Mouse (Mus musculus): ENCODE results near the gene Gm7029. TPM values are rescaled to one million over a fixed set of nuclear protein-coding genes. Genes with fewer than 3 reads are reported as not detected.
A peak's percentile ranks its signal among the peaks of the same experiment; 100 is the strongest.
"Not testable (repeated sequence)": the region's sequence is repeated elsewhere in the genome, so short reads cannot be mapped to it uniquely, and the experiment has no call there.

Gm7029 gene
- polyA plus RNA-seq (2016; fragmentation: Nextera tagmentation; extraction: Ambion mirVana), result not detected in 2 replicates

DNA sequence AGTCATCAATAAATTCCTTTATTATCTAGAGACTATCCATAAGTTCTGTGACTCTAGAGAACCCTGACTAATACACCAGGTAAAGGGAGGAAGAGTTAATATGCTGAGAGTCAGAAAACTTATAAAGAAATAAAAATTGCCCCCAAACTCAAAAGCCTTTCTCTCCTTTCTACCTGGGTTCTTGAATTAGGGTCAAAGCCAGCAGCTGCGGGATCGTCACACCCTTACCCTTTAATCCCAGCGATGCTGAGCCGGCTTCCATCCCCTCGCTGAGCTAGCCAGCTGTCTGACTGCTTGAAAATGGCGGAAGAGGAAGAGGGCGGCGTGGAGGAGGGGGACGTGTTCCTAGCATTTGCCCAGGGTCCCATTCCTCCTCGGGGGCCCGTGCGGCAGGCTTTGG, at the start of gene Gm7029:
Gm7029 (plus strand) TSS at position 301 of the 400 bp plus-strand sequence.
- not testable (repeated sequence) for ATAC-seq (ENCODE audit: insufficient number of reproducible peaks, low FRiP score)
- 73% methylated on average over 5 of the region's 12 CpGs for WGBS

DNA sequence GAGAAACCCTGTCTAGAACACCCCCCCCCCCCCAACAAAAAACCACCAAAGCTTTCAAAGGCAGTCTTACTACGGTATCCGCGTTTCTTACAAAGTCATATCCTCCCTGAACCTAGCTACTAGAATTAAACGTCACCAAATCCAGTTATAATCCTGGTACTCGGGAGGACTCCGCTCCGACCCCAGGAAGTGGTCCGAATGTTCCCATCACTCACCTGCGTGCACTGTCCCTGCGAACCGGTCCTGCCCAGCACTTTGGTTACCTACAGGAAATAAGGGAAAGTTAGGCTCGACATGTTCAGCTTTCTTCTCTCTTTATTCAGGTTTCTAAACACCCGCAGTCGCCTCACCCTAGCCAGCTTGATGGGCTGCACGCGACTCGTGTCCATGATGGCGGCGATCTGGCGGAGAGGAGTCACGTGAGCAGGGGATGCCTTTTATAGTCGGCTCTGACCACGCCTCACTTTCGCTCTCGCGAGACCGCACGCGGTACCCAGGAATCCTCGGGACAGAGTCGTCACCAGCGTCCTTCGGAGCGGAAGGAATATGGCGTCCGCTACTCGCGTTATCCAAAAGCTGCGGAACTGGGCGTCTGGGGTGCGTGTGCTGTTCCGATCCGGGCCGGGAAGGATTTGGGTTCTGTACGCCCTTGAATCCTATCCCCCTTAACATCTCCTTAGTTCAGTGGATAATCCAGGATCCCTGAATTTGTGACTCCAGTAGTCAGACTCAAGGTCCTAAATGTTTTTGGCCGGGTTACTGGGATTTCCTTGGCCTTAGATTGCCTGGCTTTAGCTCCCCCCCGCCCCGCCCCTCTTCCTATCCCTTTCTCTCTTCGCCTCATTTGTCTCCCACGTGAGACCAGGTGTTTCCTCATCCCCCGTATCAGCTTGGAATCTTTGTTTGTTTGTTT, 49.3 kb upstream of the Gm7029 start, which contains the start of the genes Rps28 and Ndufa7:
Rps28 (minus strand) TSS at position 479 of the 913 bp plus-strand sequence.
Ndufa7 (plus strand) TSS at position 489 of the 913 bp plus-strand sequence.
- Histone ChIP-seq H3K27me3 (replicated peaks) (no peaks in the 10 kb centered on the region), H3K4me3 (peak within 1 kb of the TSS; percentile 79), H3K27ac (ENCODE audit: poor library complexity, severe bottlenecking) (peak within 1 kb of the TSS; percentile 61), H3K4me1 (replicated peaks) (peaks cover 47% of the 10 kb centered on the region), H3K9me3 (replicated peaks) (no peaks in the 10 kb centered on the region), H3K9ac (peak within 1 kb of the TSS; percentile 87), H3K36me3 (peaks cover 44% of the 10 kb centered on the region), H3K4me2 (peak within 1 kb of the TSS; percentile 89)
- ATAC-seq (ENCODE audit: insufficient number of reproducible peaks, low FRiP score), result peak; percentile 93
- WGBS, result under 1% methylated on average over 51 of the region's 51 CpGs

More for the DNA sequence above, at the start of gene Gm7029:
- H3K27me3 ChIP-seq (replicated peaks); H3K4me3 ChIP-seq; H3K9ac ChIP-seq; H3K27ac ChIP-seq (ENCODE audit: poor library complexity, severe bottlenecking); H3K9me3 ChIP-seq (replicated peaks); H3K4me1 ChIP-seq (replicated peaks); H3K4me2 ChIP-seq: not testable (repeated sequence)
- peaks cover 31% of the 10 kb centered on the region for H3K36me3 ChIP-seq

DNA sequence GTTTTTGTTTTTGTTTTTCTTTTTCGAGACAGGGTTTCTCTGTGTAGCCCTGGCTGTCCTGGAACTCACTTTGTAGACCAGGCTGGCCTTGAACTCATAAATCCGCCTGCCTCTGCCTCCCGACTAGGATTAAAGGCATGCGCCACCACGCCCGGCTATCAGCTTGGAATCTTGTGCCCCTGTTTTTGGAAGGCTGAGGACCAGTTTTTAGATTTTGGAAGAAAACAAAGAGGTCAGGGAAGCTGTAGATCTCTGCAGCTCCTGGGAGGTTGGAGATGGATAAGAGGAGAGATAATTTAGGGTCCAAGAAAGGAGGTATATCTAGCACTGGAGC, 48.7 kb upstream of the Gm7029 start:
- not testable (repeated sequence) for ATAC-seq (ENCODE audit: insufficient number of reproducible peaks, low FRiP score); H3K27me3 ChIP-seq (replicated peaks); H3K9me3 ChIP-seq (replicated peaks)
- H3K4me2 ChIP-seq, result peak overlapping the region; percentile 84
- H3K27ac ChIP-seq (ENCODE audit: poor library complexity, severe bottlenecking), result peak overlapping the region; percentile 61
- peaks cover 48% of the 10 kb centered on the region for H3K4me1 ChIP-seq (replicated peaks)
- H3K9ac ChIP-seq, result peak overlapping the region; percentile 87
- H3K4me3 ChIP-seq, result peak overlapping the region; percentile 79
- 6% methylated on average over 6 of the region's 6 CpGs for WGBS
- peaks cover 44% of the 10 kb centered on the region for H3K36me3 ChIP-seq

DNA sequence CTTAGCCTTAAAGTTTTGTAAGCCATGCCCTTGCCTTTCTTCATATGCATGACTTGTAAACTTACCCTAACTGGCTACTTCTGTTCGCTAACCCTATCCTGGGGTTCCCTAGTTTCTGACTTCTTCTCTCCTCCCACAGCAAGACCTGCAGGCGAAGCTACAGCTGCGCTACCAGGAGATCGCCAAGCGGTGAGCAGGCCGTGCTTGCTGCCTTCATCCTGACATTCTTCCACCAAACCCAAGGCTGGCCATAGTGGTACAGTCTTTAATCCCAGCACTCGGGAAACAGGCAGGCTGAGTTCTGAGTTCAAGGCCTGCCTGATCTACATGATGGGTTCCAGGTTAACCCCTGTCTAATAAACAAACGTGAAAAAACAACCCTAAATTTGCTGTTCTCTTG, 48.2 kb upstream of the Gm7029 start:
- Histone ChIP-seq H3K9ac (peak overlapping the region; percentile 87; the same call in 1 of the 2 replicates), H3K4me2 (peak overlapping the region; percentile 84), H3K27me3 (replicated peaks) (no peaks in the 10 kb centered on the region), H3K4me3 (peak overlapping the region; percentile 79), H3K27ac (ENCODE audit: poor library complexity, severe bottlenecking) (no peak overlapping the region), H3K9me3 (replicated peaks) (no peaks in the 10 kb centered on the region), H3K4me1 (replicated peaks) (peaks cover 48% of the 10 kb centered on the region), H3K36me3 (peaks cover 44% of the 10 kb centered on the region)
- no peak for ATAC-seq (ENCODE audit: insufficient number of reproducible peaks, low FRiP score)
- WGBS, result 83% methylated on average over 8 of the region's 8 CpGs

DNA sequence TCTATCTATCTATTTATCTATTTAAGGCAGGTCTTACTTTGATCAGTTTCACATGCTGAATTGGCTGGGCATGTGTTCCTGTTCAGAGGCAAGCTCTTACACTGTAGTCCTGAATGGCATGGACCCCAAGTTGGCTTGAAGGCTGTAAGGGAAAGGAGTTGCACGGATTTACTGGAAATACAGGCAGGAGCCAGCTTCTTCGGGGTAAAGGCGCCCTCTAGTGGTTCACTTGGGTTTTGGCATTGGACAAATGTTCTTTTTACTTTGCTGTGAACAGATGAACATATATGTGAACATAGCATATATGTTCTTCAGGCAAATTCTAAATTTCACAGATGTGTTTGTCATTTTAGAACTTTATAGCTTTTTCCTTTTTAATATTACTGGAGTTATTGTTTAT, 46.8 kb upstream of the Gm7029 start:
- H3K4me3 ChIP-seq, result no peak overlapping the region
- ATAC-seq (ENCODE audit: insufficient number of reproducible peaks, low FRiP score), result no peak
- 0% methylated on average over 3 of the region's 3 CpGs for WGBS
- no peak overlapping the region for H3K9ac ChIP-seq
- peaks cover 46% of the 10 kb centered on the region for H3K36me3 ChIP-seq
- H3K27ac ChIP-seq (ENCODE audit: poor library complexity, severe bottlenecking), result no peak overlapping the region
- H3K4me2 ChIP-seq, result no peak overlapping the region
- H3K4me1 ChIP-seq (replicated peaks), result peaks cover 42% of the 10 kb centered on the region
- no peaks in the 10 kb centered on the region for H3K27me3 ChIP-seq (replicated peaks)
- H3K9me3 ChIP-seq (replicated peaks), result no peaks in the 10 kb centered on the region

DNA sequence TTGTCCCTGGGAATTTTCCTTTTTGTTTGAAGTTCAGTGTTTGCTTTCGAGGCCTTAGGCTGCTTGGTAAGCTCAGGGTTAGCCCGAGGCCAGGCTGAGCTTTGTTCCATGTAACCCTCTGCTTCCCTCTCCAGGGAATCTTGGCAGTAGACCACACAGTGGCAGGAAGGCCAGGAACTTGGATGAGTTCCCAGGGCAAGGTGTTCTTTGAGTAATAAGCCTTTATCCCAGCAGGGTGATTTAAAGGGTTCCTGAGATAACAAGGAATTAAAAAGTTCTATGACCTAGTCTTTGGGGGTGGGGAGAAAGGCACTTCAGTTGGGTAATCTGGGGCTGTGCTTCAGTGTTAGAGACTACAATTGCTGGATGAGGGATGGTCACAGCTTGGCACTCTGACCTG, 44.7 kb upstream of the Gm7029 start:
- peaks cover 25% of the 10 kb centered on the region for H3K4me1 ChIP-seq (replicated peaks)
- H3K9me3 ChIP-seq (replicated peaks), result no peaks in the 10 kb centered on the region
- WGBS, result 53% methylated on average over 2 of the region's 2 CpGs
- H3K27me3 ChIP-seq (replicated peaks), result no peaks in the 10 kb centered on the region
- ATAC-seq (ENCODE audit: insufficient number of reproducible peaks, low FRiP score), result no peak
- H3K4me3 ChIP-seq, result no peak overlapping the region
- H3K9ac ChIP-seq, result no peak overlapping the region
- no peak overlapping the region for H3K4me2 ChIP-seq
- peaks cover 50% of the 10 kb centered on the region for H3K36me3 ChIP-seq
- H3K27ac ChIP-seq (ENCODE audit: poor library complexity, severe bottlenecking), result peak overlapping the region; percentile 14; the same call in 1 of the 2 replicates

DNA sequence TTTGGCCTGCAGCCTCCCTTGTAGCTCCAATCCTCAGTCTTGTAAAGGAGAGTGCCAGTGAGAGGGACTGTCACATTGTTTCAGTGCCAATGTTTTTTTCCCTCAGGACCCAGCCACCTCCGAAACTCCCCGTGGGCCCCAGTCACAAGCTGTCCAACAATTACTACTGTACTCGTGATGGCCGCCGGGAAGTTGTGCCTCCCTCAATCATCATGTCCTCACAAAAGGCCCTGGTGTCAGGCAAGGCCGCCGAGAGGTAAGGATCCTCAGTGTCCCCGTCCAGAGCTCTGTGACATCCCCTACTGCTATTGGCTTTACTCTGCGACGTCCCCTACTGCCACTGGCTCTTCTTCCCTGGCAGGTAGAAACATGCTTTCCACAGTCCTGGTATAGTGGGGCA, 44.1 kb upstream of the Gm7029 start:
- no peak overlapping the region for H3K9ac ChIP-seq
- H3K9me3 ChIP-seq (replicated peaks), result no peaks in the 10 kb centered on the region
- 92% methylated on average over 10 of the region's 10 CpGs for WGBS
- peaks cover 25% of the 10 kb centered on the region for H3K4me1 ChIP-seq (replicated peaks)
- H3K27ac ChIP-seq (ENCODE audit: poor library complexity, severe bottlenecking), result peak overlapping the region; percentile 14; the same call in 1 of the 2 replicates
- no peak overlapping the region for H3K4me3 ChIP-seq
- ATAC-seq (ENCODE audit: insufficient number of reproducible peaks, low FRiP score), result no peak
- H3K27me3 ChIP-seq (replicated peaks), result no peaks in the 10 kb centered on the region
- no peak overlapping the region for H3K4me2 ChIP-seq
- H3K36me3 ChIP-seq, result peaks cover 56% of the 10 kb centered on the region

DNA sequence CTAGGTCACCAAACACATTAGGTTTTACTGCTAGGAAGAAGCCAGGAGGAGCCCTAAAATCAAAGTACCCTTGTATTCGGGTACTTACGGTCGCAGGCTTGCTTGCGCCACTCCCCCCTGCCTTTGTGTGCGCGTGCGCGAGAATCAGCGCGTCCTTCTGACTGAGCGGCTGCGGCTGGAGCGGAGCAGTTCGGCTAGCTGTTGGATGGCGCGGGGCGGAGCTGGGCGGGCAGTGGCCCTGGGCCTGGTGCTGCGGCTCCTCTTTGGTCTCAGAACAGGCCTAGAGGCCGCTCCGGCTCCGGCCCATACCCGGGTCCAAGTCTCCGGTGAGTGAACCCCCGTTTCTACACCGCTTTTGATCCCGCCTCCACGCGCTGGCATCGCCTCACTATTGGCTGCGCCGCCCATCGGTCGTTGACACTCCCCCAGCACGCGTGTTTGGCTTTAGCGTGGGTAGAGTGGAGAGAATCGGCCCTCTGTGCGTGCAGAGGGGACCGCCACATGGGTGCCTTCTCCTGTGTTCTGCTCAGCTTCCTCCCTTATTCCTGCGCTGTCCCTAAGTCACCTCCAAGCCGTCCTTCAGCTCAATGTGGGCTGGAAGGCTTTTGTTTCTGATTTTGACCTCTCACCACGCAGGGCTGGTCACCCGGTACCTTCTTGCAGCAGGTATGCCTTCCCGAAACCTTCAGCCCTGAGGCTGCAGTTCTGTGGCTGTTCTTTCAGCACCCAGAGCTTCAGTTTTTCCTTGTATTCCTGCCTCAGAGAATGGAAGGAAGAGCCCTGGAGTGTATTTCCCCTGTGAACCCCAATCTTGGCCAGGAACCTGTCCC, 30.5 kb upstream of the Gm7029 start, which contains the start of gene Cd320:
Cd320 (plus strand) TSS at position 126 of the 830 bp plus-strand sequence.
- Histone ChIP-seq H3K4me2 (peak within 1 kb of the TSS; percentile 90), H3K9me3 (replicated peaks) (no peaks in the 10 kb centered on the region), H3K9ac (peak within 1 kb of the TSS; percentile 69), H3K4me3 (peak within 1 kb of the TSS; percentile 91), H3K27me3 (replicated peaks) (no peaks in the 10 kb centered on the region), H3K27ac (ENCODE audit: poor library complexity, severe bottlenecking) (no peak within 1 kb of the TSS), H3K36me3 (peaks cover 16% of the 10 kb centered on the region), H3K4me1 (replicated peaks) (peaks cover 16% of the 10 kb centered on the region)
- WGBS, result 0% methylated on average over 45 of the region's 45 CpGs
- peak; percentile 93 for ATAC-seq (ENCODE audit: insufficient number of reproducible peaks, low FRiP score)

DNA sequence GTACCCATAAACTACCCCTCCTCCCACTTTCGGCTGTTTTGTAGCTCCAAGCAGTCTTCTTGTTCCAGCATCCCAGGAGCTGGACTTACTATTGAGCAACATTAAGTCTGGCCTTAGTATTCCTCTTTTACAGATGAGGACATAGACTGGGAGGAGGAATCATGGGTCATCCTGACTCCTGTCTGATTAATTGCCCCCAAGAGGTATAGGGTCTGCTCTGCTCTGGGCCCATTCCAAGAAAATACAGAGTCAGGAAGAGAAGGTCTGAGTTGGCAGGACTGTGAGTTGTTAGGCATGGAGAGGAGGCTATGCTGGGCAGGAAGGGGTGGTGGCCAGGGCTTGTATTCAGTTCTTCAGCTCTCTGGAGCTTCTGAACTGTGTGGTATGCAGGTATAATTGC, 29.4 kb upstream of the Gm7029 start:
- WGBS, result 71% methylated on average over 1 of the region's 1 CpGs

DNA sequence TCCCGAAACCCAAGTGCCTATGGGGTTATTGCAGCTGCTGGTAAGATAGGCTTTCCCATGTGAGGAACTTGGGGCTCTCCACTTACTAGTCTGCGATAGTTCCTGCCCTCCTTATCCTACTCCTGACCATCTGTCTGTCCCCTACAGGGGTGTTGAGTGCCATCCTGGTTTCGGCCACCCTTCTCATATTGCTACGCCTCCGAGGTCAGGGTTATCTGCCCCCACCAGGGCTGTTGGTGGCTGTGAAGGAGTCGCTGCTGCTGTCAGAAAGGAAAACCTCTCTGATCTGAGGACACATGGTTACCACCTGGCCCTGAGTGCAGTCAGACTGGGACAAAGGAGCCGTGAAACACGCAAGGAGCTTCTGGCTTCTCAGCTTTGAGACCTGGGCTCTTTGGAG, 25.5 kb upstream of the Gm7029 start:
- H3K27me3 ChIP-seq (replicated peaks), result no peaks in the 10 kb centered on the region
- WGBS, result 57% methylated on average over 8 of the region's 8 CpGs
- H3K4me3 ChIP-seq, result no peak overlapping the region
- no peak overlapping the region for H3K27ac ChIP-seq (ENCODE audit: poor library complexity, severe bottlenecking)
- peaks cover 12% of the 10 kb centered on the region for H3K4me1 ChIP-seq (replicated peaks)
- H3K9me3 ChIP-seq (replicated peaks), result no peaks in the 10 kb centered on the region
- H3K36me3 ChIP-seq, result 0 out of 2 replicates have a peak, but pooled peaks cover 10% of the 10 kb centered on the region
- no peak for ATAC-seq (ENCODE audit: insufficient number of reproducible peaks, low FRiP score)
- no peak overlapping the region for H3K9ac ChIP-seq
- no peak overlapping the region for H3K4me2 ChIP-seq

More for the DNA sequence above, 29.4 kb upstream of the Gm7029 start:
- H3K4me3 ChIP-seq, result no peak overlapping the region
- H3K27ac ChIP-seq (ENCODE audit: poor library complexity, severe bottlenecking), result no peak overlapping the region
- H3K4me2 ChIP-seq, result 0 out of 2 replicates have a peak overlapping the region, but pooled peaks have one; percentile 90
- ATAC-seq (ENCODE audit: insufficient number of reproducible peaks, low FRiP score), result no peak
- no peak overlapping the region for H3K9ac ChIP-seq
- no peaks in the 10 kb centered on the region for H3K9me3 ChIP-seq (replicated peaks)
- H3K4me1 ChIP-seq (replicated peaks), result peaks cover 16% of the 10 kb centered on the region
- no peaks in the 10 kb centered on the region for H3K27me3 ChIP-seq (replicated peaks)
- H3K36me3 ChIP-seq, result peaks cover 9% of the 10 kb centered on the region

DNA sequence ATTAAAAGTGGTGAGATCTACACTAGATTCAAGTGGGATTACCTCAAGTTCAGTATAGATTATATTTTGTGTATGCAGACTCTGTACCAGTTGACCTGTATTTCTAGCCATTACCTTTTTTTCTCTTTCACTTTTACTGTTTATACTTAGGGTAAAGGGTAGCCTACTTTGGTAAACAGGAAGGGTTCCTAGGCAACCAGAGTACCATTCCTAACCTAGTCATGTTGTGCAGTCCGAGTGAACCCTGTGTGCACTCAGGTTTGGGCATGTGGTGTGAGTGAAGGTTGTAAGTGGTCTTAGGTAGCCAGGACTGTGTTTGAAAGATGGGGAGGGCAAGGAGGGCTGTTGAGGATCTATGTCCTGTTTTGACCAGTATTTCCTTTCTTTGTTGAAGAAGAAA, 22.3 kb upstream of the Gm7029 start:
- H3K9me3 ChIP-seq (replicated peaks), result no peaks in the 10 kb centered on the region
- no peaks in the 10 kb centered on the region for H3K27me3 ChIP-seq (replicated peaks)
- H3K4me3 ChIP-seq, result no peak overlapping the region
- no peak for ATAC-seq (ENCODE audit: insufficient number of reproducible peaks, low FRiP score)
- H3K27ac ChIP-seq (ENCODE audit: poor library complexity, severe bottlenecking), result no peak overlapping the region
- H3K4me1 ChIP-seq (replicated peaks), result no peaks in the 10 kb centered on the region
- WGBS, result 65% methylated on average over 1 of the region's 1 CpGs
- no peak overlapping the region for H3K9ac ChIP-seq
- H3K4me2 ChIP-seq, result no peak overlapping the region
- 0 out of 2 replicates have a peak, but pooled peaks cover 10% of the 10 kb centered on the region for H3K36me3 ChIP-seq
